Mouse (Mus musculus): ENCODE measurements around the gene Pcbp2.

Gene Pcbp2

DNA sequence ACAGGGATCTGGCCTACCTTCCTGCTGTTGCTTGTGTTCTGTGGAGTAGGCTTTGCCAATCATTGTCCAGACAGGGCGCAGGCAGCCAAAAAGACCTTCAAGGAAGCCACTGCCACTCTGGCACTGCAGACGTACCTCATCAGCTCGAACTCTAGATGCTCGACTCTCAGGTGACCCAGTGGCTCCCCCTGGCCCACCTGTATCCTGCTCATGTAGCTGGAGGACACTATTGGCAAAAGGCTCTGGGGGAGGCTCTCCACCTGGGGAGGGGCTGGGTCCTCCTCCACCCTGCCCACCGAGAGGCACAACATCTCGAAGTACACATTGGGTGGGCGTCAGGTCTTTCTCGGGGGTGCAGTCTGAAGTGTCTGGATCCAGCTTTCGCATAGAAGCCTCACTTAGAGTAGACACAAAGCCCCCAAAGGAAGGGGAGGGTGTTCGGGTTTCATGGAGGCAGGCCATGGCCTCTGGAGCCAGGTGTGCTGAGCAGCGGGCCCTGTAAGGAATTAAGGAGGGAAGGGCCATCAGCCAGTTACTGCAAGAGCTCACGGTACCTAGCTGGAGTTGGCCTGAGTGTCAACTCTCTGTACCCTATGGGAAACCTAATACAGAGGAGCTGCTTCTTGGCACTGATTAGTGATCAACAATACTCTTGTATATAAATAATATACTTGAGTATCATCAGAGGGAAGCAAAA lies 34.9 kb downstream of the Pcbp2 start:
- in situ Hi-C loops (cut with MboI; ENCODE audit: low sequenced_read_pairs), result no loop called here

DNA sequence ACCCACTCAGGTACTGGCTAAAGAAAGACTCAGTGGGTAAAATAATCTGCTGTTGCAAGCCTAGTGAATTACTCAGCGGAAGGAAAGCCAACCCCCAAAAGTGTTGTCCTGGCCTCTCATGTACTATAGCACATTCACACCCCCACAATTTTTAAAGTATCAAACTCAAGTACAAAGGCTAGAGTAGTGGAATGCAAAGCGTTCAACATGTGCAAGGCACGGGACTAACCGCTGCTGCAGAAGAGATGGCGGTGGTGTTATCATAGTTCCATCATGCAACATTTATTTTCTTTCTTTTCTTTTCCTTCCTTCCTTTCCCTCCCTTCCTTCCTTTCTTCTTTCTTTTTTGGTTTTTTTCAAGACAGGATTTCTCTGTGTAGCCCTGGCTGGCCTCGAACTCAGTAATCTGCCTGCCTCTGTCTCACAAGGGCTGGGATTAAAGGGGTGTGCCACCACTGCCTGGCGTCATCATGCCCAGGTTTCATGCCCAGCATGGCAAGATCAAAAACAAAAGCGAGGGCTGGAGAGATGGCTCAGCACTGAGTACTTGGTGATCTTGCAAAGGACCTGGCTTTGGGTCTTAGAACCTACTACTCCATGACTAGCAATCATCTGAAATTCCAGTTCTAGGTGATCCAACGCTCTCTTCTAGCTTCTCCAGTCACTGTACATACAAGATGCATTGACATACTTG lies 35.6 kb downstream of the Pcbp2 start:
- in situ Hi-C loops (cut with MboI; ENCODE audit: low sequenced_read_pairs), result no loop called here

DNA sequence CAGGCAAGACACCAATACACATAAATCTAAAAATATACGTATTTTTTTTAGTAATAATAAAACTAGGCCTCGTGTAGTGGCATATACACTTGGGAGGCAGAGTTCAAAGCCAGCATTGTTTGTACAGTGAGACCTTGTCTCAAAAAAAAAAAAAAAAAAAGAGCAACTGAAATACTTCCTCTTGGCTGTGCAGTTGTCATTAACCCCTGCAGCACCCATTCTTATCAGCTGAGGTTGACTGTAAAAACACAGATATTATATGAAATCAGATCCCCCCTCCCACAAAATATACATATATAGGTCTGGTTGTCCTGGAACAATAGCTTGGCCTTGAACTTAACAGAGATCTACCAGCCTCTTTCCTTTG lies 36.1 kb downstream of the Pcbp2 start:
- in situ Hi-C loops (cut with MboI; ENCODE audit: low sequenced_read_pairs), result no loop called here

DNA sequence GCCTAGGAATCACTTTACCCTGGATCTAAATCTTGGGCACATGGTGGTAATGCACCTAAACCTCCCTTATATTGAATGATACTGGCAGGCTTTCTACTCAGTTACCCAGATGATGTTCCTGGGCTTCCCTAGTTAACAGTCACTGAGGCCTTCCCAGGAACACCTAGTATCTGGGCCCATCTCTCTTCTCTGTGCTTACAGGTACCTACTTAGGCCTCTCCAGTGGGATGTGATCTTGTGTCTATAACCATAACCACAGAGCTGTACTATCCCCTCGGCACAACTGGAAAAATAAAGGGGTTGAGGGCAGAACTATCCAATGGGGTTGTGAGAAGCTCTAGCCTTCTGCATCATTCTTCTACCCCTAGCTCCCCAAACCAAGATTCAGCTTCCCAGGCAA lies 36.5 kb downstream of the Pcbp2 start:
- in situ Hi-C loops (cut with MboI; ENCODE audit: low sequenced_read_pairs), result no loop called here

DNA sequence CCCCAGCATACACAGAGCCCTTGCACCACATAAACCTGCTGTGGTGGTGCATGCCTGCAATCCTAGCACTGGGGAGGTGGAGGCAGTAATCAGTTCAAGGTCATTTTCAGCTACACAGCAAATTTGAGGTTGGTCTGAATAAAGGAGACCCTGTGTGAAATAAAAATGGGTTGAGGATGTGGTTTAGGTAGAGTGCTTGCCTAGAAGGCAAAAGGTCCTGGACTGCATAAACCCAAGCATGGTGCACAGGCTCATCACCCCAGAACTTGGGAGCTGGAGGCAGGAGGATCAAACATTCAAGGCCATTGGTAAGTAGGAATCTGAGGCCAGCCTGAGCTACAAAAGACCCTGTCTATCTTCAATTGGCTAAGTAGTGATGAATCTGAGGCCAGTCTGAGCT lies 37.2 kb downstream of the Pcbp2 start:
- in situ Hi-C loops (cut with MboI; ENCODE audit: low sequenced_read_pairs), result no loop called here

DNA sequence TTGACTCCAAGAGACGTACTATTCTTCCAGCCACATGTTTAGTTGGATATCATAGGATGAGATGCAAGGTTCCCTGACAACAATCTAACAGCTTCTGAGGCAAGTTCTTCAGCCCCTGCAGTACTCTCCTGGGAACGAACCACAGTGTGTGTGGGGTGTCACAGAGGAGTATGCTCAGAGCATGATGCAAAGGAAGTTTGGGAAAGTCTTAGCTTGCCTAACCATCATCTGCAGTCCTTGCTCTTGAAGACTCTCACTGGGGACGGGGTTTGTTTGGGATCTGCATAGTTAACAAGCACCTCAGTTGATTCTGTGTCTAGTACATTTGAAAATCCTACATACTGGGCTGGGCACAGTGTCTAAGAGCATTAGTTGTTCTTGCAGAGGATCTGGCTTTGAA lies 38.0 kb downstream of the Pcbp2 start:
- in situ Hi-C loops (cut with MboI; ENCODE audit: low sequenced_read_pairs), result no loop called here

DNA sequence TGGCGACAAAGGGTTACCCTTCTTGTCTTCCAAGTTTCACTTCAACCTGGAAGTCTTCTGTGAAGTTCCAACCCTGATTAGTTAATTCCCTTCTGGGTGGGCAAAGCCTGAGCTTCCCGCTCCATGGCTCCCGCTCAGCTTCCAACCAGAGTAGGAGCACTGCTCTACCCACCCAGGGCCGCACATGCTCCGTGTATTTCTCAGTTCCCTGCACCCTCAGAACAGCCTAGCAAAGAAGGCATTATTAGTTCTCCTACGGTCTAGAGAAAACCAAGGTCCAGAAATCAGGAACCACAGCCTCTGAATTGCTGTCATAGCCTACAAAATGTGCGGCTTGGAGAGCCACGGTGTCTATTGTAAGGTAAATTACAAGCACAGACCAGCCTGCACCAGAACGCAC lies 39.8 kb downstream of the Pcbp2 start:
- in situ Hi-C loops (cut with MboI; ENCODE audit: low sequenced_read_pairs), result no loop called here

DNA sequence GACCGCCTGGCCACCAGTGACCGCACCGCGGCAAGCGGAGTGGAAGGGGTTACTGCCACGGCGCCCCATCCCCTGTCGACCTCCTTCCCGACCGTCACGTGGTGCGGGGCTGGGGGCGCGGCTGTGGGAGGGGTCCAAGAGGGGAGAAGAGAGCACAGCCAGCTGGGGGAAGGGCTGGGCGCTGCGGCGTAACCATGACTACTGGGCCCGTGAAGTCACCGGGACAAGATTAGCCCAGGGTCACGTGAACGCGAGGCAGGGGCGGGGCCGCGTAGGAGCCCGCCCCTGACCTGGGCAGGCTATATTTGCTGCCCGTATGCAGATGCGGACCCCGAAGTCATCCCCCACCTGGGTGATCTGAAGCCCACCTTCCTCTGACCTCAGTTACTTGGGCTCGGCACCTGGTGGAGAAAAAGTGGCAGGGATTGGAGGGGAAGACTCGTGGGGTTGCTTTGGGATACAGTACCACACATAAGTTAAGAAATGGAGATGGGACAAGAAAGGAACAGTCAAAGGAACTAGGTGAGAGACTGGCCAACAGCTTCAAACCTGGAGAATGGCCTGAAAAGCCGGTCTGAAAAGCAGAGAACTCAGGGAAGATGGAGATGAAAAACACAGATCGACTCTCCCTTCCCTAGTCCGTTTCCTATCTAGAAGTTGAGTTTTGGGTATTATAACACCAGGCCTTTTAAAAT lies 40.4 kb downstream of the Pcbp2 start:
- in situ Hi-C loops (cut with MboI; ENCODE audit: low sequenced_read_pairs), result no loop called here

DNA sequence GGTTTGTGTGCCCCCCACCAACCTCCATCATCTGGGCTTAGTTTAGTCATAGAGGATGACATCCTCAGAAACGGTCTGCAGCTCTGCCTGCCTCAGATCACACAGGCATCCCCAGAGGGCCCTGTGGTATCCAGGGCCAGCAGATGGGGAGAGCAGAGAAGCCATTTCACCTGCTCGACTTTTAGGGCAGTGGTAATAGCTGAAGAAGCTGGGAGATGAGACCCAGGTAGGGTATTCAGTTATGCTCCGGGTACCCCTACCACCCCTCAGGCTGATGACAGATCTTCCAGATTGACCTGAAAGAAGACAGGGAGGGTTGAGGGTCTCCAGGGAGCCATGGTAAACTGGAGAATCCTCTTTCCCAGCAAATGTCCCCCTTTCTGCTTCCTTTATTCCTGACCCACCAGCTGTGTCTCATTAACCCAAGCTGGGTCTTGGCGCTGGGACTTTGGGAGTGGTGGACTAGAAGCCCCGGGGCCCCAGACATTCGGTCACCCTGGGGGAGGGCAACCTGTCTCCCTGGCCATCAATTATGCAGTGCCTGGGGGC lies 41.0 kb downstream of the Pcbp2 start:
- in situ Hi-C loops (cut with MboI; ENCODE audit: low sequenced_read_pairs), result no loop called here

DNA sequence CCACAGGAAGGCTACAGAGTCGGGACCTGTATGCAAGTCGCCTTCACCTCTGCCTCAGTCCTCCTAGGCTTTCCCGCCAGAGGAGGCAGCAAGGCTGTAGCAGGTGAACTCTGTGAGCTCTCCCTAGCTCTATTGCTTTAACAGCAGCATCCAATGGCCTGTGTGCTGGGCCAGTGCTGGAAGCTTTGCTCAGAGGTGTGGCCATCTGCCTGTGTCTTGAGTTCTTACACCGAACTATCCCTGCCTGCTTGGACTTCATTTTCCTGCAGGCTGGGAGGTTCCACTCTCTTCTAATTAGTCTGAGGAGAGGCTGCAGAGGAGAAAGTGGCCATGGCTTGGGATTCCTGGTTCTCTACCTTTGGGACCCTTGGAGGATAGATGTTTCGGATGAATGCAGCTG lies 41.7 kb downstream of the Pcbp2 start:
- in situ Hi-C loops (cut with MboI; ENCODE audit: low sequenced_read_pairs), result no loop called here

DNA sequence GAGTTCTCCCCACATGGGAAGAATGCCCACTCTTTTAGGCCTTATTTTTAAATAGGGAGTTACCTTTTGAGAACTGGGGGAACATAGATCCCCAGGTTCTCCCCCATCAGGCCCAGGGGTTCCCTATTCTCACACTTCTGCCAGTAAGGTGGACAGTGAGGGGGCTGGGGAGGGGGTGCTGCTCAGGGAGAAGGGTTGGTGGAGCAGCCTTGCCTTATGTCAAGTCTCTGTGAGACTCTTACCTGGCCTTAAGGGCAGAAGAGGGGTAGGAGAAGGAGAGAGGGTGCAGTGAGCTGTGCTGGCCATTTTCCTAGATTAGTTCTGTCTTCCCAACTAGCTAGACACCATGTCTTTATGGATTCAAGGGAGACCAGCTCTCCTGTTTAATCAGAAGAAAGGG lies 42.1 kb downstream of the Pcbp2 start:
- in situ Hi-C loops (cut with MboI; ENCODE audit: low sequenced_read_pairs), result no loop called here

DNA sequence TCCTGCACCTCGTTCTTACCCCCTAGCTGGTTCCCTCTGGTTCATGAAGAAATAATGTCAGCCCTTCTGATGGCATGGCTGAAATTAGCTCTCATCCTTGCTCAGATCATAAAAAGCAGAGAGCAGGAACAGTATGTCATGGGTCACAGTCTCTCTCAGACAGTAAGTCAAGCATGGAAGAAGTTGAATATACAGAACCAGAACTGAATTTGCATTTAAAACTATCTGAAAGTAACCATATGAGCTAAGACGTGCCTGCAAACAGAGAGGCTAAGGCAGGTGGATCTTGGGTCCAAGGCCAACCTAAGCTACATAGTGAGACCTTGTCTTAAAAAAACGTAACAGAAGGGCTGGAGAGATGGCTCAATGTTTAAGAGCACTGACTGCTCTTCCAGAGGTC lies 42.7 kb downstream of the Pcbp2 start:
- in situ Hi-C loops (cut with MboI; ENCODE audit: low sequenced_read_pairs), result no loop called here

DNA sequence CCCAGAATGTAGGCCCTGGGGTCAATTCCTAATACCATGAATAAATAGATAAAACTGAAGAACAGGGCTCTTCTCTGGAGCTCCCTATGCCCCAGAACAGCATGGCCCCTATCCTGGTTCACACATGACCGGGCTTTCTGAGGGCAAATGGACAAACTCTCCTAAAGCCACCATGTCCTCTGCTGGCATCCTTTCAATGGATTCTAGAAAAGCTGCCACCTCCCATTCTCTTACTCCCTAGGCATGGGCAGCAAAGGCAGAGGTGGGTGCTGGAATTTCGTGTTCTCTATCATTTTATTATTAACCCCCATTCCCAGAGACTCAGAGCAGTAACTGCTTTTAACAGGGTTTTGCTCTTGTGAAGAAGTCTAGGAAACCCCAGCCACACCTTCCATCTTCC lies 44.9 kb downstream of the Pcbp2 start:
- in situ Hi-C loops (cut with MboI; ENCODE audit: low sequenced_read_pairs), result no loop called here

DNA sequence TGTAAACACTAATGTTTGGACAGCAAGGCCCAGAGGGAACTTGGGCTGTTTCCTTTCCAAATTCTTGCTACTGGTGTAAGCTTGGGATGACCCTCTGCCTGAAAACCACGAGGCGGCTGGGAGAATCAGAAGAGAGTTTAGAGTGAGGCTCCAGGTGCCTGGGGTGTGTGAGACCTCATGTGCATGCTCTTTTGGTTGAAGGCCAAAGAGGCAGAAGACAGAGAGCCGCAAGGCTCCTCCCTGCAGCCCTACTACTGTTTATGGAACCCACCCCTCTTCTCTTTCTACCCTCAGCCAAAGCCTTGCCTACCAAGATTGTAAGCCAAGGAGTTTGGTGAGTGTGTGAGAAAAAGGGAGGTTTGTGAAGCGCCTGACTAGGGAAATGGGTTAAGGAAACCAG lies 45.5 kb downstream of the Pcbp2 start:
- in situ Hi-C loops (cut with MboI; ENCODE audit: low sequenced_read_pairs), result no loop called here

DNA sequence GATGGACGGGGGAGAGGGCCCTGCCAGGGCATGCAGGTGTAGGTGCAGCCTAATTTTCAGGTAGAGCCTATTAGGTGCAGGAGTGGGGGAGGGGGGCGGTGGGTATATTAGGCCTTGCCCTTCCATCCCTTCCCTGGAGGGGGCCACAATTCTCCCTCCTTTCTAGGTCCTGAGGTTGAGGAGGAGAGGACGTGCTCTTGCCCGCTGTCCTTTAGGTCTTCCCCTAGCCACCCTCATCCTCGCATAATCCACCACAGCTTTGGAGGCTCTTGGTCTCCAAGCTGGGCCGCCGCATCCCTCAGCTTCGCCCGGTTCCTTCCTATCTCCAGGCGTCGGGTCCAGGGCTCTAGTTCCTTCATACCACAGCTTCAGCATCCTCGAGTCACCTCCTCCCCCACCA lies 46.0 kb downstream of the Pcbp2 start:
- in situ Hi-C loops (cut with MboI; ENCODE audit: low sequenced_read_pairs), result no loop called here

DNA sequence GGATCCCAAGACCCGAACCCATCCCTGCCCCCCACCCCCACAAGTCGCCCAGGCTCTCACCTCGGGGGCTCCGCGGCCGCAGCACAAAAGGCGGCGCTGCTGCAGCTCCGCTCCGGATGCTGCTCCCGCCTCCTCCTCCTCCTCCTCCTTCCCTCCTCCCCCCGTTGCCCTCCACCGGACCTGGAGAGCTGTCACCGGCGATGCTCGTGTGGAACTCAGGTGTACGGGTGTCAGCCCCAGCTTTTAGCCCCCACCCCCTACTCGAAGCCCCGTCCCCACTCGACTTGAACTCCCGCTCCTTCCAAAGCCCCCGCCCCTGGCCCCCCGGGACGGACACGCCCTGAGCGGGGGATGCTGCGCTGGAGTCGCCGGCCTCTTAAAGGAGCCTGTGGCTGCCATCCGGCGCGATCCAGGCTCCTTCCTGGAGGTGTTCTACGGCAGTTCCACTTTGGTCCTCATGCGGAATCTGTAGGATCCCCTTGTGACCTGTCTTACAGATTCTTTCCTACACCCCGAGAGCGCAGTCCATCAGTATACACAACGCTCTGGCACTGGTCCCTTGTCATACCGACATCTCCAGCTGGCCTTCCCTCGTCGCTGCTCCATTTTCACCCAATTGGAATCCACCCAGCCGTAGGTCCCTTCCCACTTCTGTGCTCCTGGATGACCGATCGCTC lies 46.5 kb downstream of the Pcbp2 start, which contains the start of gene Map3k12:
Gene Map3k12, minus strand, starts transcription at position 337 of the 677 bp plus-strand sequence.
- in situ Hi-C loops (cut with MboI; ENCODE audit: low sequenced_read_pairs), result no loop called here

DNA sequence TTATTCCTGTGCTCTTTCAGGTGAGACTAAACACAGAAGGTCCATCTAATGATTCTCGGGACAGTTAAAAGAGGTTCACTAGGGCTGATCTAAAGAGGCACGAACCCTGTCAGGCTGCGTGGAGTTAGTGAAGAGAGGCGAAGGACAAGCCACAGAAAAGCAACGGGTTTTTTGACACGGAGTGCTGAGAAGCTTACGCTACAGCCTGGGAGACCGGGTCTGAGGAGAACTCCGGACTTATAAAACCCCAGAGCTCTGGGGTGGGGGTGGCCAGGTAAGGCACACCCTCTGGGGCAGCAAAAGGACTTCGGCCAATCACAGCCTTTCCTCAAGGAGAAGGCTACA lies 47.3 kb downstream of the Pcbp2 start:
- in situ Hi-C loops (cut with MboI; ENCODE audit: low sequenced_read_pairs), result no loop called here

DNA sequence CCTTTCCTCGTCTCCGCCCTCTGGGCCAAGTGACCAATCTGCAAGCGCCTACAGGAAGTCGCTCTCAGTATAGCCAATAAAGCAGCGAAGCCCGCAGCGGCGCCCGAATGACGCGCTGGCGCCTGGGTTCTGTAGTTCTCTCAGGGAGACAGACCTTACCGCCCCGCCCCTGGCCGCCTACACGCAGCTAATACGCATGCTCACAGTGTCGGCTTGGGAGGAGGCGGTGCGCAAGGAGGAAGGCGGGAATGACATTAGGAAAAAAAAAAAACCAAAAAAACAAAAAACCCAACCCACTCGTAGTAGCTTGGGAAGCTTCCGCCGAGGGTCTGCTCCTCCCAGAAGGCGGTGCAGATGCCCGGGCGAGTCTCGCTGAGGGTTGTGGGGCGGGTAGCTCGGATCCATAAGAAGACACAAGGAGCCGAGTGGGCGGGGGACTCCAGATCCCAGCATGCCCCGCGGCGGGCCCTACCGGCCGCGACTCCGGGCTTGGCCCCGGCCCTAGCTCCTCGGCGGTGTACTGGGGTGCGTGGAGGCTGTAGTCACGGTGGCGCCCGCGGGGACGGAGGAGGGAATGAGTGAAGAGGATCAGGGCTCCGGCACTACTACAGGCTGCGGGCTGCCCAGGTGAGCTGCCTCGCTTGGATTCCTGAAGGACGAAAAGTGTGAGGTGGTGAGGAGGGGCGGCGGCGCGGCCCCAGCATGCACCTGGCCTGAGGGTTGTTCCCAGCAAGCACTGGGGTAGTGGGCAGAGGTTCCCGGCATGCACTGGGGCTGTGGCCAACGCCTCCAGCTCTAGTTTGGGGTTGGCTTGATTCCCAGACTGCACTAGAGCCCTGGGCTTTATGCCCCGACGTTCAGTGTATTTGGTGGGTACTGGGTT lies 47.9 kb downstream of the Pcbp2 start, which contains the start of gene Tarbp2:
Gene Tarbp2, plus strand, starts transcription at position 217 of the 883 bp plus-strand sequence.
- in situ Hi-C loops (cut with MboI; ENCODE audit: low sequenced_read_pairs), result no loop called here

DNA sequence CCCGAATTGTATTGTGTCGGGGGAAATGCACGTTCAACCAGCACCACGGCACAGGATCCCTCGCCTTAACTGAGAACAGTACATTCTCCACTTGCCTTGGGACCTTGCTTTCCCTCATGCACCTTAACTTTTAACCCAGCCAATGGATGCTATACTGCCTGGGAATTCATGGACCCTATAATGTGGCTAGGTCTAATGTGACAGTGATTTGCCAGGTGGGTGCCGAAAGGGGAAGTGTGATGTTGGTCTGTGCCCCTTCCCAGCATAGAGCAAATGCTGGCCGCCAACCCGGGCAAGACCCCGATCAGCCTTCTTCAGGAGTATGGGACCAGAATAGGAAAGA lies 48.5 kb downstream of the Pcbp2 start:
- in situ Hi-C loops (cut with MboI; ENCODE audit: low sequenced_read_pairs), result no loop called here
